Mouse (Mus musculus) thymus, adult 2 months (tissue): ENCODE measurements around the gene Pth1r. TPM values are rescaled to one million over a fixed set of nuclear protein-coding genes. Genes with fewer than 3 reads are reported as not detected.
"Not testable (repeated sequence)": the region's sequence is repeated elsewhere in the genome, so short reads cannot be mapped to it uniquely, and the experiment has no call there.

Experiments used
- DNase-seq: peaks from one replicate; pipeline ENCODE4 v3.0.0; 2021
- H3K27ac ChIP-seq: fragments of 200-500 bp; 2 replicates; pipeline ENCODE4 v1.5.1; 2012; ENCODE audit warnings: low read length, control low read depth; ENCODE audit not compliant: control insufficient read depth, insufficient read depth
- H3K27me3 ChIP-seq: fragments of 200-500 bp; 2 replicates; pipeline ENCODE4 v1.6.1; 2012; ENCODE audit warnings: mild to moderate bottlenecking, low read length, moderate library complexity, mixed read lengths; ENCODE audit not compliant: control insufficient read depth, insufficient read depth
- H3K36me3 ChIP-seq: fragments of 200-500 bp; 2 replicates; pipeline ENCODE4 v1.6.1; 2012; ENCODE audit warnings: mild to moderate bottlenecking, low read length, moderate library complexity; ENCODE audit not compliant: control insufficient read depth, insufficient read depth
- H3K4me1 ChIP-seq: fragments of 200-500 bp; replicated peaks from 2 replicates; pipeline ENCODE4 v1.6.1; 2012; ENCODE audit warnings: low read length; ENCODE audit not compliant: control insufficient read depth, insufficient read depth
- H3K4me3 ChIP-seq: fragments of 200-500 bp; 2 replicates; pipeline ENCODE4 v1.5.1; 2012; ENCODE audit warnings: mild to moderate bottlenecking, low read length, control low read depth, moderate library complexity; ENCODE audit not compliant: control insufficient read depth, insufficient read depth
- CTCF ChIP-seq: fragments of 200-500 bp; IDR thresholded peaks from 2 replicates; pipeline ENCODE4 v1.5.1; 2012; ENCODE audit warnings: mild to moderate bottlenecking, control low read depth, low read length, moderate library complexity, borderline replicate concordance; ENCODE audit not compliant: control insufficient read depth, poor library complexity, insufficient read depth; ENCODE audit errors: extremely low read depth
- POLR2A ChIP-seq: fragments of 200-500 bp; IDR thresholded peaks from 2 replicates; pipeline ENCODE4 v1.6.1; 2012; ENCODE audit warnings: mild to moderate bottlenecking, low read length, control low read depth, moderate library complexity; ENCODE audit not compliant: control insufficient read depth, poor library complexity, insufficient read depth; ENCODE audit errors: extremely low read depth
- WGBS: fragments of 180-500 bp; shearing (Covaris S2); methylation state at CpG from one replicate; pipeline ENCODE4 v1.1.7; 2018; 5-methylcytosine and 5-hydroxymethylcytosine counted together
- polyA plus RNA-seq: library from polyadenylated mRNA; depleted of rRNA; stranded (reverse); fragments of >200 nt; gene quantifications from 2 replicates; pipeline ENCODE4 v1.2.3, GENCODE M21; 2012

Gene Pth1r
- polyA plus RNA-seq, 1 experiment, result 5.8 TPM

- Histone ChIP-seq H3K4me1 (peaks cover 35% of the 10 kb centered on the region), H3K4me3 (no peak overlapping the region), H3K36me3 (no peaks in the 10 kb centered on the region), H3K27me3 (no peaks in the 10 kb centered on the region), H3K27ac (no peak overlapping the region; the same call in 1 of the 2 replicates)
- WGBS, result 97% methylated on average over 2 of the region's 2 CpGs
- TF ChIP-seq CTCF, result no peak
- no peak for TF ChIP-seq POLR2A
- DNase-seq, result no peak
Observed at GRCm38 (mm10) chr9:110687846-110688245, 59.1 kb downstream of the Pth1r start.

DNA sequence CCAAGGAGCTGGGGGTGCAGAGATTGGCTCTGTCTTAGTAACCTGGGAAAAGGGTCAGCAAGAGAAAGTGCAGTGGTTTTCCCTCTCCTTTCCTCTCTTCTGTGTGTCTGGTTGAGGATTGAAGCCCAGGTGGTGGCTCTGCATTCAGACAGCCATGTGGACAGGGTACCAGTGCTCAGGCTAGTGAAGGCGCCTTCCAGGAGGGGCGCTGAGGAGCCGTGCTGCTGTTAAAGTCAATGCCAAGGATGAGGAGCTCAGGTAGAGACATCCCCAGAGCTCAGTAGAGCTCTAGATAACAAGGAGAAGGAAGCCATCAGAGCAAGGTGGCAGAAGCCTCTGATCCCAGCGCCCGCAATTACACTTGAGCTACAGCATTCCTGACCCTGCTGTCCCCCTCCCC, 59.9 kb downstream of the Pth1r start:
- DNase-seq, result no peak
- no peak for TF ChIP-seq CTCF
- no peaks in the 10 kb centered on the region for H3K36me3 ChIP-seq
- H3K27me3 ChIP-seq, result no peaks in the 10 kb centered on the region
- WGBS, result 93% methylated on average over 5 of the region's 5 CpGs
- no peak overlapping the region for H3K4me3 ChIP-seq
- no peak overlapping the region for H3K27ac ChIP-seq
- H3K4me1 ChIP-seq, result peaks cover 35% of the 10 kb centered on the region

DNA sequence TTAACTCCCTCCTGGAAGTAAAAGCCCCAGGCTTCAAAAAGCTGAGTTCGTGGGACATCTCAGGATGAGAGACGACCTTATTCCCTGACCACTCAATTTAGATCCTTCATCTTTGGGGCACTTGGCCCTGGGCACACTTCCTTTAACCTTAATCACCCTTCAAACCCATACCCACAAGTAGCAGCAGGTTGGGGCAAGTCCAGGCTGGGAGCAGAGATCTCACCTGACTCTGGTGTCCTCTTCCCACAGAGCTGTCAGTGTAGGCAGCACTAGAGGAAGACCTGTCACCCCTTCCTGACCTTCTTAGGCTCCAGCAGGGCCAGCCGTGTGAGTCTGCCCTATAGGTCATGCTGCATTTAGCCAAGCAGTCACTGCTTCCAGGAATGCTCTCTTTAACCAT, 60.5 kb downstream of the Pth1r start:
- H3K27me3 ChIP-seq, result no peaks in the 10 kb centered on the region
- WGBS, result 92% methylated on average over 3 of the region's 3 CpGs
- no peak overlapping the region for H3K27ac ChIP-seq
- peaks cover 37% of the 10 kb centered on the region for H3K4me1 ChIP-seq
- no peak for DNase-seq
- TF ChIP-seq CTCF (no peak), POLR2A (no peak)
- no peak overlapping the region for H3K4me3 ChIP-seq
- no peaks in the 10 kb centered on the region for H3K36me3 ChIP-seq

DNA sequence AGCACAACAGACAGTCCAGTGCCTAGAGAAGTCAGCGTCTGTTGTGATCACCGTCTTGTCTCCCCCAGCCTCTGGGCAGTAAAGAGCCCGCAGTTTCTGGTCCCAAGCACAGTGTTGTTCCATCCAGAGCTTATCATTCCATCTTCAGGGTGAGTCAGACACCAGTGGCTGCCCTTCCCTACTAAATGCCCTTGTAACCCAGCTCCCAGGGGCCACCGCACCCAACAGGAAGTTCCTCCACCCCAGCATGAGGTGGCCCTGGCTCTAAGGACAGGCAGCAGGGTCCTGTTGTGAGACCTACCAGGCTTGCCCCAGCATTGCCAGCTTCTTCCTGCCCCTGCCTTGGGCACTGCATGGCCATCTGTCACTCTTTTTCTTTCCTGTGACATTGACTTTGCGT, 61.4 kb downstream of the Pth1r start:
- DNase-seq, result no peak
- WGBS, result 41% methylated on average over 5 of the region's 5 CpGs
- H3K27me3 ChIP-seq, result no peaks in the 10 kb centered on the region
- H3K4me1 ChIP-seq, result peaks cover 37% of the 10 kb centered on the region
- H3K4me3 ChIP-seq, result no peak overlapping the region
- no peaks in the 10 kb centered on the region for H3K36me3 ChIP-seq
- peak overlapping the region; percentile 27; the same call in 1 of the 2 replicates for H3K27ac ChIP-seq
- TF ChIP-seq POLR2A (no peak), CTCF (no peak)

- H3K4me3 ChIP-seq, result no peak overlapping the region
- H3K27ac ChIP-seq, result peak overlapping the region; percentile 48; the same call in 1 of the 2 replicates
- DNase-seq, result no peak
- no peak for TF ChIP-seq POLR2A
- TF ChIP-seq CTCF, result no peak
- 10% methylated on average over 8 of the region's 8 CpGs for WGBS
- H3K36me3 ChIP-seq, result no peaks in the 10 kb centered on the region
- H3K4me1 ChIP-seq, result peaks cover 37% of the 10 kb centered on the region
- no peaks in the 10 kb centered on the region for H3K27me3 ChIP-seq
Observed at GRCm38 (mm10) chr9:110685187-110685586, 61.8 kb downstream of the Pth1r start.

GRCm38 (mm10) chr9:110684100-110684831, 62.7 kb downstream of the Pth1r start:
- TF ChIP-seq POLR2A, result no peak
- TF ChIP-seq CTCF, result no peak
- Histone ChIP-seq H3K27me3 (no peaks in the 10 kb centered on the region), H3K36me3 (no peaks in the 10 kb centered on the region), H3K27ac (peak overlapping the region; percentile 48; the same call in 1 of the 2 replicates), H3K4me3 (no peak overlapping the region), H3K4me1 (peaks cover 37% of the 10 kb centered on the region)
- DNase-seq, result no peak
- 84% methylated on average over 6 of the region's 6 CpGs for WGBS

GRCm38 (mm10) chr9:110683574-110684099, 63.3 kb downstream of the Pth1r start:
- Histone ChIP-seq H3K27me3 (no peaks in the 10 kb centered on the region), H3K36me3 (no peaks in the 10 kb centered on the region), H3K4me3 (no peak overlapping the region), H3K27ac (no peak overlapping the region), H3K4me1 (peaks cover 37% of the 10 kb centered on the region)
- no peak for DNase-seq
- 51% methylated on average over 4 of the region's 4 CpGs for WGBS
- no peak for TF ChIP-seq POLR2A
- TF ChIP-seq CTCF, result no peak

DNA sequence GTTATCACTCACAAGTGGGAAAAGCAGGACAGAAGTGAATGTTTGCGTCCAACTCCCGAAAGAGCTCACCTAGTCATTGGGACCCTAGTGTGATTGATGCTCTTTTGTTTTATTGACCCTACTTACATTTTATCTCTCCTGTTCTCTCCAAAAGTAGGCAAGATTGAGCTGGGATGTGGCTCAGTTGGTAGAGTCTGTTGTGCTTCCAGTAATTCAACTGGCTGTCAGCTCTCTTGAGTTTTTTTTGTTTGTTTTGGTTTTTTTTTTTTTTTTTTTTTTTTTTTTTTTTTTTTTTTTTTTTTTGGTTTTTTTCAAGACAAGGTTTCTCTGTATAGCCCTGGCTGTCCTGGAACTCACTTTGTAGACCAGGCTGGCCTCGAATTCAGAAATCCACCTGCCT, 64.2 kb downstream of the Pth1r start:
- H3K4me1 ChIP-seq, result peaks cover 39% of the 10 kb centered on the region
- not testable (repeated sequence) for DNase-seq, H3K36me3 ChIP-seq, H3K27ac ChIP-seq, H3K27me3 ChIP-seq, H3K4me3 ChIP-seq
- 90% methylated on average over 3 of the region's 3 CpGs for WGBS
